Mouse (Mus musculus) limb, embryonic 10.5 days (tissue): ENCODE results near the gene G3bp2. TPM values are rescaled to one million over a fixed set of nuclear protein-coding genes. Genes with fewer than 3 reads are reported as not detected.

Experiments used
- DNase-seq: peaks from one replicate; pipeline ENCODE4 v3.0.0-alpha.2; 2017; ENCODE audit warnings: low spot score
- H3K27ac ChIP-seq: fragments of 300-500 bp; sonication (generic); 2 replicates; pipeline ENCODE4 v1.5.1; 2016; ENCODE audit warnings: mild to moderate bottlenecking
- H3K27me3 ChIP-seq: fragments of 300-500 bp; sonication (generic); 2 replicates; pipeline ENCODE4 v1.6.1; 2016; ENCODE audit warnings: low read depth, mild to moderate bottlenecking; ENCODE audit not compliant: poor library complexity, severe bottlenecking
- H3K36me3 ChIP-seq: fragments of 300-500 bp; sonication (generic); 2 replicates; pipeline ENCODE4 v1.6.1; 2016; ENCODE audit warnings: mild to moderate bottlenecking, moderate library complexity
- H3K4me1 ChIP-seq: fragments of 300-500 bp; sonication (generic); 2 replicates; pipeline ENCODE4 v1.6.1; 2016
- H3K4me3 ChIP-seq: fragments of 300-500 bp; sonication (generic); 2 replicates; pipeline ENCODE4 v1.5.1; 2016; ENCODE audit warnings: mild to moderate bottlenecking, moderate library complexity
- H3K9me3 ChIP-seq: fragments of 300-500 bp; sonication (generic); replicated peaks from 2 replicates; pipeline ENCODE4 v1.6.1; 2016; ENCODE audit warnings: mild to moderate bottlenecking
- WGBS: fragments of 180-500 bp; shearing (Covaris S2); methylation state at CpG from one replicate; pipeline ENCODE4 v1.1.7; 2016; 5-methylcytosine and 5-hydroxymethylcytosine counted together
- polyA plus RNA-seq: library from polyadenylated mRNA; unstranded; fragments of >200 nt; fragmentation: Nextera tagmentation; extraction: Ambion mirVana; gene quantifications from 2 replicates; pipeline ENCODE4 v1.2.1, GENCODE M21; 2016

G3bp2 gene
- polyA plus RNA-seq, 1 experiment from 2014 or later: 265 TPM

DNA sequence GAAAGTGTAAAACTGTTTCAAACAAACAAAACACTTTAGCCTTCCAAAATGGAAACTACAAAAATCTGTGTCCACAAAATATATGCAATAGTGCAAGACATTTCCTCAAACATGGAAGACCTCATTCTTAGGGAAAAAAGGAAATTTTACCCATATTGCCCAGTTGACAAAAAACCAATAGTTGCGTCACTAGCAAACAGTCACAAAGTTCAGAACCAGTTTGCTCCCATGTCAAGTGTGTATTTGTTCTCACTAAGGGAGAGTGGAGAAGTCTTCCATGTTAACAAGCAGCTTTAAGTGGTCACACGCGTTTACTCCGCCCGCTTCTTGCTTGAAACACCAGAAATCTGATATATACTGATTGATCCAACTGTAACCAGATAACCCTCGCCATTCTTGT lies 30.7 kb downstream of the G3bp2 start:
- no peak for DNase-seq
- no peaks in the 10 kb centered on the region for H3K9me3 ChIP-seq
- H3K4me3 ChIP-seq: no peak overlapping the region
- H3K27ac ChIP-seq: no peak overlapping the region
- peaks cover 66% of the 10 kb centered on the region for H3K36me3 ChIP-seq
- no peaks in the 10 kb centered on the region for H3K4me1 ChIP-seq
- no peaks in the 10 kb centered on the region for H3K27me3 ChIP-seq
- 95% methylated on average over 6 of the region's 6 CpGs for WGBS

- no peaks in the 10 kb centered on the region for H3K9me3 ChIP-seq
- H3K36me3 ChIP-seq: peaks cover 42% of the 10 kb centered on the region
- WGBS: 88% methylated on average over 3 of the region's 3 CpGs
- H3K27ac ChIP-seq: no peak overlapping the region
- no peaks in the 10 kb centered on the region for H3K4me1 ChIP-seq
- no peak for DNase-seq
- no peaks in the 10 kb centered on the region for H3K27me3 ChIP-seq
- no peak overlapping the region for H3K4me3 ChIP-seq
Observed at GRCm38 (mm10) chr5:92050419-92050818, 33.1 kb downstream of the G3bp2 start.

DNA sequence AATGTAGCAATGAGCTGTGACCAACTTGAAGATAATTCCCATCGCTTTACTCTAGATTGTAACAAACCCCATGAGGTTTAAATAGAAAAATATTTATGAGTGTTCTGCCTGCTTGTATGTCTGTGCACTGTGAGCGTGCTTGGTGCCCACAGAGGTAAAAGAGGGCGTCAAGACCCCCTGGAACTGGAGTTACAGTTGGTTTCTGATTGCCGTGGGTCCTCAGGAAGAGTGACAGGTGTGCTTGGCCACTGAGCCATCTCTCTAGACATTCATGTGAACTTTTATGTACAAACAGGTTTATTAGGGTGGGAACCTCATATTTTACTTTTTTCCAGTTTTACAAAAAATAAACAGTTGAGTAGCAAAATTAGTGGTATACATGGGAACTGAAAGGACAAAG lies 39.7 kb downstream of the G3bp2 start, which contains the start of gene Cdkl2:
Gene Cdkl2, minus strand, starts transcription at position 101 of the 400 bp plus-strand sequence.
- H3K27ac ChIP-seq: peak within 1 kb of the TSS; percentile 23; the same call in 1 of the 2 replicates
- peak within 1 kb of the TSS; percentile 83 for H3K4me3 ChIP-seq
- DNase-seq: no peak
- no peaks in the 10 kb centered on the region for H3K9me3 ChIP-seq
- H3K27me3 ChIP-seq: peaks cover 37% of the 10 kb centered on the region
- WGBS: 77% methylated on average over 4 of the region's 4 CpGs
- H3K4me1 ChIP-seq: peaks cover 8% of the 10 kb centered on the region
- H3K36me3 ChIP-seq: no peaks in the 10 kb centered on the region

DNA sequence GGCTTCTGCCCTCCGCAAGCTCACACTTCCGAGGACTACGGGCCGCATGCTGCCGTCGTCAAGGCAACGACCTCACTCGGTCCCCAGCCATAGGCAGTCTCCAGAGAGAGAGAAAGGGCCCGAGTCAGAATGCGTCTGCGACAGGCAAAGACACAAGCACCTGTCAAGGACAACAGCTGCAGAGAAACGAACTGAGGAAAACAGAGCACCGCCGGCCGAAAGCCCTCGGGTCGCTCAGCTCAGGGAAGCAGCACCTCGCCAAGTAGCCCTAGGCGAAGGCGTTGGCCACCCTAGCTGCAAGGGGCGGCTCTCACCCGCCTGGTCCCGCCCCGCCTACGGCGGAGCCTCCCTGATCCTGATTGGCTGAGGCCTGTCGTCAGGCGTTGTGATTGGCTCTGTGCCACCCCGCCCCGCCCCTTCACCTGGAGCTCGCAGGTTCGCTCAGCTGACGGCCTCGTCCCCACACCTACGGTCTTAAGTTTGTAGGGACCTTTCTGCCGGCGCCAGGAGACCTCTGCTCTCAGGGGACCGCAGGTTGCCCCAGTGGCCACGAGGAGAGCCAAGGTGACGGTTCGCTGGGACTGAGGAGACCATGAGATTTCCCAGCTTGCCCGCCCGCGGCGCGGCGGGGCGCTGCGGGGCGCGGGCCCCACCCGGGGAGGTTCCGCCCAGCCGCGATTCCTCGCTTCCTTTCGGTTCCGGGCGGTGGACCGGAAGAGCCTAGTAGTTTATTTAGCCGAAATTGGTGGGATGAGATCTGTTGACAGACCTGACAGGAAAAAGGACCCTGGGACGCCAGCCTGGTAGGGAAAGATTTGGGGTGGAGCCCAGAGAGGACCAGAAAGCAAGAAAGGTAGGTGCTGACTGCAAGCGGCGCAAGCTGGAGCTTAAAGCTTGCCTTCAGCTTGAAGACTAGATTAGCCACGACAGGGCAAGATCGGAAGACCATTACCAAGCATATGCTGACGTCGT lies 40.9 kb downstream of the G3bp2 start:
- under 1% methylated on average over 68 of the region's 68 CpGs for WGBS
- peaks cover 37% of the 10 kb centered on the region for H3K27me3 ChIP-seq
- H3K36me3 ChIP-seq: no peaks in the 10 kb centered on the region
- peak overlapping the region; percentile 83 for H3K4me3 ChIP-seq
- DNase-seq: peak; percentile 90
- H3K9me3 ChIP-seq: no peaks in the 10 kb centered on the region
- peaks cover 8% of the 10 kb centered on the region for H3K4me1 ChIP-seq
- peak overlapping the region; percentile 23; the same call in 1 of the 2 replicates for H3K27ac ChIP-seq

DNA sequence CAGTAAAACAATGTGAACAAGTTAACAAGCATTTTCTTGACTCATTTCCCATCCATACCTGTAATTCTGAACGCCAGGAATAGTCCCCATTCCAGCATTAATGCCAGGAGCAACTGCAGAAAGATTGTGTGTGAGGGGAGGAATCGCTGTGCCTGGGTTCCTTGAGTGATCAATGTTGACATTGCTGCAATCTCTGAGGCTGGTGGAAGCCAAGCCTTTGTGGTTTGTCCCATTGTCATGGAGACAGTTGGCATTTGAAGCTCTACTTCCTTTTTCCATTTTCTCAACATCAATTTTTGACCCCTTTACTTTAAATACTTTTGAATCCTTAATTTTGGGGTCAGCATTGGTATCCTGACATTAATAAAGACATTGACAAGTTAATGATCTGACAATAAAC lies 63.6 kb downstream of the G3bp2 start:
- WGBS: 72% methylated on average over 2 of the region's 2 CpGs
- Histone ChIP-seq H3K4me1 (no peaks in the 10 kb centered on the region), H3K9me3 (no peaks in the 10 kb centered on the region), H3K27me3 (no peaks in the 10 kb centered on the region), H3K27ac (no peak overlapping the region), H3K36me3 (no peaks in the 10 kb centered on the region), H3K4me3 (no peak overlapping the region)
- DNase-seq: no peak

- no peak for DNase-seq
- Histone ChIP-seq H3K27ac (no peak overlapping the region), H3K4me1 (no peaks in the 10 kb centered on the region), H3K36me3 (no peaks in the 10 kb centered on the region), H3K27me3 (no peaks in the 10 kb centered on the region), H3K9me3 (no peaks in the 10 kb centered on the region), H3K4me3 (no peak overlapping the region)
- WGBS: 83% methylated on average over 7 of the region's 7 CpGs
Observed at GRCm38 (mm10) chr5:92011756-92012155, 71.8 kb downstream of the G3bp2 start.

- H3K4me3 ChIP-seq: no peak overlapping the region
- H3K9me3 ChIP-seq: no peaks in the 10 kb centered on the region
- no peaks in the 10 kb centered on the region for H3K4me1 ChIP-seq
- H3K36me3 ChIP-seq: no peaks in the 10 kb centered on the region
- 28% methylated on average over 2 of the region's 2 CpGs for WGBS
- no peak for DNase-seq
- no peaks in the 10 kb centered on the region for H3K27me3 ChIP-seq
- no peak overlapping the region for H3K27ac ChIP-seq
Observed at GRCm38 (mm10) chr5:92009827-92010226, 73.7 kb downstream of the G3bp2 start.

DNA sequence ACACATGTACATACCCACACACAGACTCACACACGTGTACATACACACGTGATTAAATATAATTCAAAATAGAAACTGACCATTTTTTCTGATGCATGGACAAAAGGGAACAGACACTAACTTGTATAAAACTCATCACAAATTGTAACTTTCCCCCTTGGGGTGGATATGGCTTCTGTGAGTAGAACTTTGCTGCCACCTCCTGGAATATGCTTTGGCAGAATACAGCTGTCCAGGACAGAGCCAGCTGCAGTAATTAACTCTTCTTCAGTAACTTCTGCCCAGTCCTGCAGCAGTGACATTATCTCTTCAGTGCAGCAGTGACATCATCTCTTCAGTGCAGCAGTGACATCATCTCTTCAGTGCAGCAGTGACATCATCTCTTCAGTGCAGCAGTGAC lies 80.5 kb downstream of the G3bp2 start:
- Histone ChIP-seq H3K27me3 (no peaks in the 10 kb centered on the region), H3K4me3 (no peak overlapping the region), H3K27ac (no peak overlapping the region), H3K9me3 (no peaks in the 10 kb centered on the region), H3K4me1 (no peaks in the 10 kb centered on the region), H3K36me3 (no peaks in the 10 kb centered on the region)
- no peak for DNase-seq
- 69% methylated on average over 2 of the region's 2 CpGs for WGBS

Other genes starting within 250 kb of the G3bp2 start
- 58.0 and 66.0 TPM in 2 replicates for gene Rchy1, start 120.7 kb downstream of the G3bp2 start, polyA plus RNA-seq
- not detected in 2 replicates for gene Odaph, start 96.2 kb downstream of the G3bp2 start, polyA plus RNA-seq
- 0.09 and 0.20 TPM in 2 replicates for gene Cdkl2, start 39.8 kb downstream of the G3bp2 start, polyA plus RNA-seq
- 39.0 and 44.7 TPM in 2 replicates for gene Uso1, start 54.2 kb upstream of the G3bp2 start, polyA plus RNA-seq
- not detected in 2 replicates for gene U90926, start 131.7 kb upstream of the G3bp2 start, polyA plus RNA-seq
- gene Ppef2, start 172.6 kb upstream of the G3bp2 start, polyA plus RNA-seq: 0.16 and 0.58 TPM in 2 replicates
- gene Naaa, start 194.5 kb upstream of the G3bp2 start, polyA plus RNA-seq: 8.8 and 9.2 TPM in 2 replicates
- 55.6 and 61.0 TPM in 2 replicates for gene Sdad1, start 226.8 kb upstream of the G3bp2 start, polyA plus RNA-seq
- not detected in 2 replicates for gene Cxcl9, start 244.4 kb upstream of the G3bp2 start, polyA plus RNA-seq
- 0.89 and 2.0 TPM in 2 replicates for gene Art3, start 248.1 kb upstream of the G3bp2 start, polyA plus RNA-seq